In the genomic region with DNA sequence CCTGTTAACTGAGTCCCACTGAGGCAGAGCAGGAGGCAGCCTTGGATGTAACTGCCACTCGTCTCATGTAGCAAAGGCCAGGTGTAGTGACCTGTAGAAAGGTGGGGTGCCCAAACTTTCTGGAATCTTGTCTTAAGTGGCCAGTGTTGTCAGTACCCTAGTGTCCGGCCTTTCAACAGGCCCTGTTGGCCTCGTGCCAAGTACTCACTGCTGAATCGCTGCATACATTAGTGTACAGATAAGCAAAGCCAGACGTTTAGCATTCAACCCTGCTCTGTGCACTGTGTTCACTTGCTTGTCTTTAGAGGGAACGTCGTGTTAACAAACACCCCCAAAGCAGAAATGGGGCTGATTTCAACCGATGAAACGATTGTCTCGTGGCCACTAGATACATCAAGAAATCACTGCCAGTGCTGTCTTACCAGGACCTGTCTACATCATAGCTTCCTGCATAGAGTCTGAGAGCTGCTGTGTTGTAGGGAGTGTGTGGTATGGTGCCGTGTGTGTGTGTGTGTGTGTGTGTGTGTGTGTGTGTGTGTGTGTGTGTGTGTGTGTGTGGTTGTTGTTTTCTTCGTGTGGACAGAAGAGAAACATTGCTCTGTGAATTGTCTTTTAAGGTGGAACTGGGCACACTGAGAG, we compare ENCODE assay signal across 9 mouse cellular contexts. TPM values are rescaled to one million over a fixed set of nuclear protein-coding genes. Genes with fewer than 3 reads are reported as not detected.
DNase-seq lines count a peak whose midpoint lies in the region; ATAC-seq and TF ChIP-seq lines count a peak whose summit lies in the region.
"Had no signal": no experiment of that assay in that cellular context is flagged by ENCODE, and none has a peak within 500 bp of the region (broad histone marks: within the 10 kb centered on the region; RNA-seq: fewer than 3 reads in every experiment).

No protein-coding gene starts in this region.

- H3K27me3 ChIP-seq in lung, embryonic 16.5 days (ENCODE audit: control insufficient read depth, insufficient read depth, low read depth, low read length): peaks cover 3% of the 10 kb centered on the region; the same call in 1 of the 2 replicates
- no peaks in the 10 kb centered on the region for H3K27me3 ChIP-seq in hindbrain, embryonic 15.5 days

- peaks cover 16% of the 10 kb centered on the region for H3K4me1 ChIP-seq in lung, embryonic 16.5 days (replicated peaks; ENCODE audit: control insufficient read depth, insufficient read depth, low read length)
- no peaks in the 10 kb centered on the region for H3K4me1 ChIP-seq in lung, adult 2 months (ENCODE audit: control insufficient read depth, insufficient read depth, low read length)
- H3K4me1 ChIP-seq in hindbrain, embryonic 15.5 days (replicated peaks): peaks cover 45% of the 10 kb centered on the region

- no peaks in the 10 kb centered on the region for H3K36me3 ChIP-seq in lung, embryonic 16.5 days (ENCODE audit: control insufficient read depth, insufficient read depth, low read length)
- H3K36me3 ChIP-seq in hindbrain, embryonic 15.5 days: no peaks in the 10 kb centered on the region

- H3K9me3 ChIP-seq in lung, embryonic 16.5 days (ENCODE audit: control insufficient read depth, low read length): no peaks in the 10 kb centered on the region
- no peaks in the 10 kb centered on the region for H3K9me3 ChIP-seq in hindbrain, embryonic 15.5 days

- H3K9ac ChIP-seq in lung, embryonic 16.5 days (ENCODE audit: low read length): no peak overlapping the region
- H3K9ac ChIP-seq in hindbrain, embryonic 15.5 days: no peak overlapping the region

- no peak for TF ChIP-seq POLR2A in lung, adult 2 months (IDR thresholded peaks at IDR 0.05; ENCODE audit: borderline replicate concordance, extremely low read depth, low read depth, low read length)

- no peak overlapping the region for H3K27ac ChIP-seq in lung, embryonic 16.5 days (ENCODE audit: low read length)
- H3K27ac ChIP-seq in hindbrain, embryonic 15.5 days (replicated peaks): no peak overlapping the region

- no peak overlapping the region for H3K4me3 ChIP-seq in lung, embryonic 16.5 days (ENCODE audit: low read length)
- no peak overlapping the region for H3K4me3 ChIP-seq in lung, adult 2 months (replicated peaks; ENCODE audit: extremely low read depth, low read depth, low read length)
- no peak overlapping the region for H3K4me3 ChIP-seq in hindbrain, embryonic 15.5 days

- DNase-seq in cerebellum, postnatal 10 days: peak; percentile 69 to 73
- DNase-seq in cerebellum, adult 11-12 months: no peak
- no peak for DNase-seq in lung, adult 2 months
- peak; percentile 82 for DNase-seq in retina, postnatal 1 day
- DNase-seq in gastrocnemius, adult 8-10 months (ENCODE audit: low spot score in 2 of 2): no peak
- no peak for DNase-seq in kidney, adult 9 months
- DNase-seq: B cell, adult 2 months had no signal

- peak; percentile 75 for ATAC-seq in lung, embryonic 16.5 days (ENCODE audit: low read depth)
- ATAC-seq in hindbrain, embryonic 15.5 days (ENCODE audit: low FRiP score, low read depth): peak; percentile 54; the same call in 1 of the 2 replicates

- TF ChIP-seq CTCF in lung, adult 2 months (IDR thresholded peaks at IDR 0.05; ENCODE audit: insufficient read depth, low read length): no peak

- H3K4me2 ChIP-seq in lung, embryonic 16.5 days (ENCODE audit: low read depth, low read length): no peak overlapping the region
- H3K4me2 ChIP-seq in hindbrain, embryonic 15.5 days: no peak overlapping the region

- WGBS in lung, embryonic 16.5 days: 23% methylated on average over 12 of the region's 12 CpGs
- WGBS in lung, adult 2 months: 32% methylated on average over 12 of the region's 12 CpGs
- WGBS in hindbrain, embryonic 15.5 days: 19% methylated on average over 12 of the region's 12 CpGs

RNA-seq across cellular contexts. Expression of gene Ackr3, which starts 24.0 kb away (rescaled TPM):
- 27.4 and 27.6 TPM in 2 replicates for polyA plus RNA-seq in lung, embryonic 16.5 days (2015; fragmentation: Nextera tagmentation; extraction: Ambion mirVana)
- polyA plus RNA-seq in lung, adult 2 months (2012; rRNA removed): 89.3 and 96.4 TPM in 2 replicates
- polyA plus RNA-seq in hindbrain, embryonic 15.5 days (2015; fragmentation: Nextera tagmentation; extraction: Ambion mirVana): 9.6 and 10.4 TPM in 2 replicates
- 10 to 100 TPM in 2 of 4 experiments, 1 to 10 TPM in 2; 7.3 to 13.2 (median 10.2) TPM for total RNA-seq in gastrocnemius, adult 8-10 months (2022)

Comparison
In these comparisons a context has a peak if more than half of its experiments do, and no peak if none do; other contexts are left out.
1. DNase-seq: peak in cerebellum, postnatal 10 days (2 of 2) and retina, postnatal 1 day (single experiment); none in cerebellum, adult 11-12 months (single experiment), lung, adult 2 months (single experiment), gastrocnemius, adult 8-10 months (0 of 2) and kidney, adult 9 months (single experiment).